ENCODE assay signal across 17 mouse cellular contexts in genomic region chr13:119708941-119709340, GRCm38 (mm10). TPM values are rescaled to one million over a fixed set of nuclear protein-coding genes. Genes with fewer than 3 reads are reported as not detected.
DNase-seq lines count a peak whose midpoint lies in the region; ATAC-seq and TF ChIP-seq lines count a peak whose summit lies in the region.
"Had no signal": no experiment of that assay in that cellular context is flagged by ENCODE, and none has a peak within 500 bp of the region (broad histone marks: within the 10 kb centered on the region; RNA-seq: fewer than 3 reads in every experiment).

No protein-coding gene starts in this region.

- H3K4me1 ChIP-seq in kidney, embryonic 15.5 days = no peaks in the 10 kb centered on the region
- no peaks in the 10 kb centered on the region for H3K4me1 ChIP-seq in kidney, embryonic 16.5 days (ENCODE audit: insufficient read depth, low read length)
- peaks cover 35% of the 10 kb centered on the region for H3K4me1 ChIP-seq in G1E (ENCODE audit: insufficient read depth, low read depth, low read length)
- no peaks in the 10 kb centered on the region for H3K4me1 ChIP-seq in neural tube, embryonic 15.5 days
- H3K4me1 ChIP-seq: hindbrain, embryonic 12.5 days; neural tube, embryonic 13.5 days had no signal

- TF ChIP-seq CTCF in G1E (IDR thresholded peaks at IDR 0.05; ENCODE audit: low read depth, low read length) = no peak
- no peak for TF ChIP-seq CTCF in layer of hippocampus, adult 2 months (conservative IDR thresholded peaks at IDR 0.05)

- H3K36me3 ChIP-seq in kidney, embryonic 15.5 days = peaks cover 59% of the 10 kb centered on the region
- peaks cover 30% of the 10 kb centered on the region for H3K36me3 ChIP-seq in kidney, embryonic 16.5 days (ENCODE audit: insufficient read depth, low read length)
- peaks cover 60% of the 10 kb centered on the region for H3K36me3 ChIP-seq in G1E (replicated peaks)
- peaks cover 59% of the 10 kb centered on the region for H3K36me3 ChIP-seq in neural tube, embryonic 15.5 days

- 82% methylated on average over 5 of the region's 5 CpGs for WGBS in kidney, embryonic 15.5 days
- 87% methylated on average over 5 of the region's 5 CpGs for WGBS in kidney, embryonic 16.5 days
- 90% methylated on average over 5 of the region's 5 CpGs for WGBS in neural tube, embryonic 15.5 days

- no peak overlapping the region for H3K9ac ChIP-seq in kidney, embryonic 15.5 days
- H3K9ac ChIP-seq in kidney, embryonic 16.5 days (replicated peaks; ENCODE audit: low read length) = no peak overlapping the region
- no peak overlapping the region for H3K9ac ChIP-seq in neural tube, embryonic 15.5 days (replicated peaks)
- H3K9ac ChIP-seq: hindbrain, embryonic 12.5 days; neural tube, embryonic 13.5 days had no signal

- no peak overlapping the region for H3K4me3 ChIP-seq in kidney, embryonic 15.5 days (replicated peaks)
- no peak overlapping the region for H3K4me3 ChIP-seq in kidney, embryonic 16.5 days (ENCODE audit: low read length)
- H3K4me3 ChIP-seq in G1E (ENCODE audit: low read depth, low read length) = peak overlapping the region; percentile 20; the same call in 1 of the 2 replicates
- no peak overlapping the region for H3K4me3 ChIP-seq in neural tube, embryonic 15.5 days (replicated peaks)
- H3K4me3 ChIP-seq in layer of hippocampus, adult 2 months = no peak overlapping the region
- H3K4me3 ChIP-seq: erythroblast, embryonic 14.5 days; hindbrain, embryonic 12.5 days; left cerebral cortex, adult 2 months; megakaryocyte, embryonic 14.5 days; neural tube, embryonic 13.5 days had no signal

- no peak for ATAC-seq in kidney, embryonic 15.5 days (replicated peaks; ENCODE audit: low FRiP score)
- ATAC-seq in kidney, embryonic 16.5 days (ENCODE audit: low FRiP score, low TSS enrichment) = no peak
- peak; percentile 64 for ATAC-seq in G1E (ENCODE audit: extremely low read depth, insufficient number of reproducible peaks, low FRiP score, poor library complexity, severe bottlenecking)
- no peak for ATAC-seq in neural tube, embryonic 15.5 days (ENCODE audit: low FRiP score)
- ATAC-seq: inflammation-experienced regulatory T-cells, adult 6 months had no signal

- H3K9me3 ChIP-seq in kidney, embryonic 15.5 days (replicated peaks) = no peaks in the 10 kb centered on the region
- no peaks in the 10 kb centered on the region for H3K9me3 ChIP-seq in kidney, embryonic 16.5 days (ENCODE audit: low read length)
- H3K9me3 ChIP-seq in G1E (replicated peaks) = no peaks in the 10 kb centered on the region
- H3K9me3 ChIP-seq in neural tube, embryonic 15.5 days (replicated peaks) = no peaks in the 10 kb centered on the region
- H3K9me3 ChIP-seq: hindbrain, embryonic 12.5 days; megakaryocyte, embryonic 14.5 days; neural tube, embryonic 13.5 days had no signal

- H3K27me3 ChIP-seq in kidney, embryonic 15.5 days = no peaks in the 10 kb centered on the region
- H3K27me3 ChIP-seq in kidney, embryonic 16.5 days (ENCODE audit: insufficient read depth, low read length) = no peaks in the 10 kb centered on the region
- H3K27me3 ChIP-seq in G1E (ENCODE audit: insufficient read depth, low read length) = no peaks in the 10 kb centered on the region
- H3K27me3 ChIP-seq in neural tube, embryonic 15.5 days (replicated peaks) = no peaks in the 10 kb centered on the region
- H3K27me3 ChIP-seq: hindbrain, embryonic 12.5 days; megakaryocyte, embryonic 14.5 days; neural tube, embryonic 13.5 days had no signal

- H3K27ac ChIP-seq in kidney, embryonic 15.5 days = 0 out of 2 replicates have a peak overlapping the region, but pooled peaks have one; percentile 7
- H3K27ac ChIP-seq in kidney, embryonic 16.5 days (ENCODE audit: low read length) = no peak overlapping the region
- H3K27ac ChIP-seq in neural tube, embryonic 15.5 days (replicated peaks) = no peak overlapping the region
- H3K27ac ChIP-seq in layer of hippocampus, adult 2 months = no peak overlapping the region
- H3K27ac ChIP-seq: hindbrain, embryonic 12.5 days; left cerebral cortex, adult 2 months; neural tube, embryonic 13.5 days had no signal

- H3K4me2 ChIP-seq in kidney, embryonic 15.5 days = no peak overlapping the region
- no peak overlapping the region for H3K4me2 ChIP-seq in kidney, embryonic 16.5 days (replicated peaks; ENCODE audit: low read depth, low read length)
- no peak overlapping the region for H3K4me2 ChIP-seq in neural tube, embryonic 15.5 days
- H3K4me2 ChIP-seq: hindbrain, embryonic 12.5 days; neural tube, embryonic 13.5 days had no signal

- DNase-seq in 3T3-L1 (ENCODE audit: low read depth, low spot score) (peak; percentile 54), G1E (ENCODE audit: low spot score) (peak; percentile 34)
- peak; percentile 93 for DNase-seq in gonadal fat pad, adult 2 months (ENCODE audit: low read depth)
- no peak for DNase-seq in layer of hippocampus, adult 2 months (ENCODE audit: low spot score in 2 of 2)
- DNase-seq: cerebellum, postnatal 25 days; heart, postnatal 10 days; right cerebral cortex, postnatal 14 days; thymus, postnatal 14 days had no signal

RNA-seq across cellular contexts. Expression of gene Hmgcs1, which starts 18.8 kb away (rescaled TPM):
- 179 and 188 TPM in 2 replicates for polyA plus RNA-seq in kidney, embryonic 15.5 days (2015; fragmentation: Nextera tagmentation; extraction: Ambion mirVana)
- polyA plus RNA-seq in kidney, embryonic 16.5 days (2015; fragmentation: Nextera tagmentation; extraction: Ambion mirVana) = 202 and 204 TPM in 2 replicates
- total RNA-seq in G1E (2014; fragmentation: Nextera tagmentation) = 68.6 and 78.9 TPM in 2 replicates
- 259 and 314 TPM in 2 replicates for total RNA-seq in G1E (2017)
- 9.4 and 14.6 TPM in 2 replicates for polyA plus RNA-seq in G1E (2012)
- polyA plus RNA-seq in gonadal fat pad, adult 2 months (2012; rRNA removed) = 61.0 and 76.6 TPM in 2 replicates
- 443 and 497 TPM in 2 replicates for polyA plus RNA-seq in neural tube, embryonic 15.5 days (2015; fragmentation: Nextera tagmentation; extraction: Ambion mirVana)
- total RNA-seq in layer of hippocampus, adult 2 months (2021) = 100 to 1,000 TPM; 192 to 193 TPM

RNA-seq across cellular contexts. Expression of gene Nim1k, which starts 46.7 kb away (rescaled TPM):
- 1.1 TPM in 2 replicates for polyA plus RNA-seq in kidney, embryonic 15.5 days (2015; fragmentation: Nextera tagmentation; extraction: Ambion mirVana)
- polyA plus RNA-seq in kidney, embryonic 16.5 days (2015; fragmentation: Nextera tagmentation; extraction: Ambion mirVana) = 1.3 and 1.4 TPM in 2 replicates
- total RNA-seq in G1E (2014; fragmentation: Nextera tagmentation) (0.19 TPM in 1 of 2 replicates, not detected in the other), G1E (2017) (0.11 and 0.12 TPM in 2 replicates)
- 0.01 TPM in 1 of 2 replicates, not detected in the other for polyA plus RNA-seq in G1E (2012)
- 0.51 and 0.57 TPM in 2 replicates for polyA plus RNA-seq in gonadal fat pad, adult 2 months (2012; rRNA removed)
- polyA plus RNA-seq in neural tube, embryonic 15.5 days (2015; fragmentation: Nextera tagmentation; extraction: Ambion mirVana) = 5.1 and 6.1 TPM in 2 replicates
- 10 to 100 TPM; 13.1 to 14.0 TPM for total RNA-seq in layer of hippocampus, adult 2 months (2021)
- polyA plus RNA-seq: erythroblast, embryonic 14.5 days had no signal

Comparison
In these comparisons a context has a peak if more than half of its experiments do, and no peak if none do; other contexts are left out.
1. DNase-seq: peak in 3T3-L1 (single experiment), G1E (single experiment) and gonadal fat pad, adult 2 months (single experiment); none in layer of hippocampus, adult 2 months (0 of 2).